Mouse (Mus musculus) hindbrain, embryonic 11.5 days (tissue): ENCODE measurements around the gene Gm21119. TPM values are rescaled to one million over a fixed set of nuclear protein-coding genes. Genes with fewer than 3 reads are reported as not detected.
"Not testable (repeated sequence)": the region's sequence is repeated elsewhere in the genome, so short reads cannot be mapped to it uniquely, and the experiment has no call there.

Experiments used
- ATAC-seq: fragments of 200-750 bp; cut with Nextera tagmentation; 2 replicates; pipeline ENCODE4 v1.8.0; 2017; ENCODE audit warnings: mild to moderate bottlenecking, moderate TSS enrichment, moderate library complexity; ENCODE audit not compliant: low FRiP score
- DNase-seq: peaks from one replicate; pipeline ENCODE4 v3.0.0-alpha.2; 2015; ENCODE audit warnings: low spot score
- H3K27ac ChIP-seq: fragments of 300-500 bp; sonication (generic); 2 replicates; pipeline ENCODE4 v1.5.1; 2014; ENCODE audit warnings: mild to moderate bottlenecking, low read depth, low read length
- H3K27me3 ChIP-seq: fragments of 300-500 bp; sonication (generic); 2 replicates; pipeline ENCODE4 v1.6.1; 2014; ENCODE audit warnings: mild to moderate bottlenecking, low read length, moderate library complexity, mixed read lengths; ENCODE audit not compliant: control insufficient read depth, insufficient read depth
- H3K36me3 ChIP-seq: fragments of 300-500 bp; sonication (generic); 2 replicates; pipeline ENCODE4 v1.6.1; 2014; ENCODE audit warnings: mild to moderate bottlenecking, low read length, moderate library complexity, mixed read lengths; ENCODE audit not compliant: control insufficient read depth, insufficient read depth
- H3K4me1 ChIP-seq: fragments of 300-500 bp; sonication (generic); replicated peaks from 2 replicates; pipeline ENCODE4 v1.6.1; 2014; ENCODE audit warnings: low read length, mixed read lengths; ENCODE audit not compliant: control insufficient read depth, insufficient read depth
- H3K4me2 ChIP-seq: fragments of 300-500 bp; sonication (generic); replicated peaks from 2 replicates; pipeline ENCODE4 v1.6.1; 2014; ENCODE audit warnings: mild to moderate bottlenecking, low read depth, low read length
- H3K4me3 ChIP-seq: fragments of 300-500 bp; sonication (generic); 2 replicates; pipeline ENCODE4 v1.5.1; 2014; ENCODE audit warnings: low read depth, low read length
- H3K9ac ChIP-seq: fragments of 300-500 bp; sonication (generic); 2 replicates; pipeline ENCODE4 v1.6.1; 2014; ENCODE audit warnings: low read depth, low read length
- H3K9me3 ChIP-seq: fragments of 300-500 bp; sonication (generic); 2 replicates; pipeline ENCODE4 v1.6.1; 2016; ENCODE audit warnings: low read length; ENCODE audit not compliant: control insufficient read depth
- WGBS: fragments of 180-500 bp; shearing (Covaris S2); extraction: QIAGEN DNeasy Blood & Tissue Kit; methylation state at CpG from one replicate; pipeline ENCODE4 v1.1.7; 2014; 5-methylcytosine and 5-hydroxymethylcytosine counted together
- polyA plus RNA-seq: library from polyadenylated mRNA; unstranded; fragments of >200 nt; fragmentation: Nextera tagmentation; extraction: Ambion mirVana; gene quantifications from 2 replicates; pipeline ENCODE4 v1.2.1, GENCODE M21; 2014

Gene Gm21119
- polyA plus RNA-seq, 1 experiment from 2014 or later = 0.23 TPM

- WGBS = 64% methylated on average over 1 of the region's 1 CpGs
- not testable (repeated sequence) for H3K27ac ChIP-seq, DNase-seq, H3K36me3 ChIP-seq, H3K4me1 ChIP-seq, H3K9me3 ChIP-seq, H3K4me3 ChIP-seq, ATAC-seq, H3K27me3 ChIP-seq, H3K4me2 ChIP-seq, H3K9ac ChIP-seq
Observed at GRCm38 (mm10) chr8:20630766-20631165, 16.0 kb downstream of the Gm21119 start.

GRCm38 (mm10) chr8:20637931-20638330 lies 23.2 kb downstream of the Gm21119 start:
- not testable (repeated sequence) for H3K27ac ChIP-seq, H3K27me3 ChIP-seq, DNase-seq, H3K36me3 ChIP-seq, H3K9me3 ChIP-seq, H3K4me1 ChIP-seq, H3K4me2 ChIP-seq, ATAC-seq, H3K4me3 ChIP-seq, H3K9ac ChIP-seq
- WGBS = no CpG with 5 or more reads among the region's 1 CpGs

- H3K27me3 ChIP-seq = not testable (repeated sequence)
- WGBS = no CpG with 5 or more reads among the region's 1 CpGs
Observed at GRCm38 (mm10) chr8:20643536-20643935, 28.8 kb downstream of the Gm21119 start.

GRCm38 (mm10) chr8:20652976-20653375 lies 38.3 kb downstream of the Gm21119 start:
- not testable (repeated sequence) for H3K4me3 ChIP-seq, H3K9me3 ChIP-seq, DNase-seq, H3K4me2 ChIP-seq, H3K27me3 ChIP-seq, ATAC-seq, H3K36me3 ChIP-seq, H3K9ac ChIP-seq, H3K4me1 ChIP-seq, H3K27ac ChIP-seq

More at GRCm38 (mm10) chr8:20643536-20643935, 28.8 kb downstream of the Gm21119 start:
- H3K36me3 ChIP-seq, H3K4me2 ChIP-seq, H3K27ac ChIP-seq, DNase-seq, ATAC-seq, H3K9ac ChIP-seq, H3K9me3 ChIP-seq, H3K4me1 ChIP-seq, H3K4me3 ChIP-seq: not testable (repeated sequence)

GRCm38 (mm10) chr8:20678418-20678817 lies 63.7 kb downstream of the Gm21119 start:
- DNase-seq, ATAC-seq, H3K4me3 ChIP-seq, H3K27ac ChIP-seq, H3K9me3 ChIP-seq, H3K4me2 ChIP-seq, H3K4me1 ChIP-seq, H3K36me3 ChIP-seq, H3K27me3 ChIP-seq, H3K9ac ChIP-seq: not testable (repeated sequence)
